Mouse (Mus musculus) layer of hippocampus, adult 9-11 months (tissue): ENCODE measurements around the gene Srpr.
A peak's percentile ranks its signal among the peaks of the same experiment; 100 is the strongest.

ENCODE experiments used
- DNase-seq: peaks from one replicate; pipeline ENCODE4 v3.0.0; 2022

The Srpr gene

DNA sequence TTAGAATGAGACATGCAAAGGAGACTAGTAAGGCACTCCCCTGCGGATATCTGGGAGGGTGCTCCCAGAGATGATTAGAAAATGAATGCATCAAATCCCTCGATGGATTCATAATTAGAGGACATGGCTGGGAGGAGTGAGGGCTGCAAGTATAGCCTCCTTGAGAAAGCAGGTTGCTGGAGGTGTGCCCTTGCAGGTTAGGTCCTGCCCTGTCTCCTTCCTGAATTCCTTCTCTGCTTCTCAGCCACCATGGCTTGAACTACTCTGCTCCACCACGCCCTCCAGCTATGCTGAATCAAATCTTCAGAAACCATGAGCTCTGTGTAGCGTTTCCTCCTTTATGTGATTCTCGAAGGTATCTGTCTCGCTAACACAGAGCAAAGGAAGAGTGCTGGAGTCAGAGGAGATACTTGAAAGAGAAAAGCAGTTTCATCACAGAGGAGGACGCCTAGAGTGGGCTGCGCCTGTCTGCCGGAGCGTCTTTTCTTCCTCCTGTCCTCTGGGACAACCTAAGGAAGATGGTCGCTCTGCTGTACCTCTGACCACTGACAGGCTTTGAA is 6.9 kb upstream of the Srpr start:
- no peak for DNase-seq

DNA sequence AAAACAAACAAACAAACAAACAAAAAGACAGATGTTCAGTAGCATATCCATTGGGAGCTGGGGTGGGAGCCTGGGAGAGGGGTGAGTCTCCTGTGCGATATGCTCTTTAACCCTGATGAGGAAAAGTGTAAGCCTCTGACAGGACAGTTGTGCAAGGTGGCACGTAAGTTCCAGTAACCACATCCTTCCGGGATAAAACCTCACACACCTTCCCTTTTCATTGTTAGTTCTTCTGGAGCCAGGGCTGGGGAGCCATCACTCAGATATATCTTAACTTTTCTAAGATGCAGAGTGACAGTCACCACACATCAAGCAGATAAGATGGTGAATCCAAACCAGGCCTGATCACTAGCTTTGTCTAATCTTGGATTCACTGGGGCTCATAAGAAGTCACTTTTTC is 5.9 kb upstream of the Srpr start:
- DNase-seq, result no peak

DNA sequence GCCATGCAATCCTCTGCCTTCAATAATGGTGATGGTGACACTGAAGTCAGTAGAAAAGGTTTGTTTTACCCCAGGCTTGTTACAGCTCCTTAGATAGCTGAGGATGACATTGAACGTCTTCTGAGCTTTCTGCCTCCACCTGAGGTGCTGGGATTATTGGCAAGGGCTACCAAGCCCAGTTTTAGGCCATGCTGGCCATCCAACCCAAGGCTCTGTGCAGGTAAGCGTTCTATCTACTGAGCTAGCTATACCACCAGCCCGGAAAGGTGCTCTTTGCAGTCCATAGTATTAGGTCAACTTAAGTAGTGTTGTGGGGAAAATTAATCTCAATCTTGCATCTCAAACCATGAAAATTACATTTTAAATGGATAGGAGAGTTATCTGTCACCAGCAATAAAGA is 2.4 kb upstream of the Srpr start:
- no peak for DNase-seq

DNA sequence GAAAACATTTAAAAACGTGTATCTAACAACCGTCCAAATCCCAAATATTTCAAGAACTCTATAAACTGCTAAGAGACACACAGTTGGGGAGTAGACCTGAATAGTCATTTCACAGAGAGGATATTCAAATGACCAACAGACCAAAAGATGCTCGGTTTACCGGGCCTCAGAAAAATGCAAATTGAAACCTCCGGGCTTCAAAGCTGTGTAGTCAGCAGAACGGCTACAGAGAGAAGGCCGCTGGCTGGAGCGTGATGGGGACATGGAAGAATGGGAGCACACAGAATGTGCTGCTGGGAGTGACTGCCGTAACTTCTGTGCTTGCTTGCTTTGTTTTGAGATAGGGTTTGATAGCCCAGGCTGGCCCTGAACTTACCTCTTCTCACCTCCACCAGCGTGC is 1.6 kb upstream of the Srpr start:
- DNase-seq, result no peak

DNA sequence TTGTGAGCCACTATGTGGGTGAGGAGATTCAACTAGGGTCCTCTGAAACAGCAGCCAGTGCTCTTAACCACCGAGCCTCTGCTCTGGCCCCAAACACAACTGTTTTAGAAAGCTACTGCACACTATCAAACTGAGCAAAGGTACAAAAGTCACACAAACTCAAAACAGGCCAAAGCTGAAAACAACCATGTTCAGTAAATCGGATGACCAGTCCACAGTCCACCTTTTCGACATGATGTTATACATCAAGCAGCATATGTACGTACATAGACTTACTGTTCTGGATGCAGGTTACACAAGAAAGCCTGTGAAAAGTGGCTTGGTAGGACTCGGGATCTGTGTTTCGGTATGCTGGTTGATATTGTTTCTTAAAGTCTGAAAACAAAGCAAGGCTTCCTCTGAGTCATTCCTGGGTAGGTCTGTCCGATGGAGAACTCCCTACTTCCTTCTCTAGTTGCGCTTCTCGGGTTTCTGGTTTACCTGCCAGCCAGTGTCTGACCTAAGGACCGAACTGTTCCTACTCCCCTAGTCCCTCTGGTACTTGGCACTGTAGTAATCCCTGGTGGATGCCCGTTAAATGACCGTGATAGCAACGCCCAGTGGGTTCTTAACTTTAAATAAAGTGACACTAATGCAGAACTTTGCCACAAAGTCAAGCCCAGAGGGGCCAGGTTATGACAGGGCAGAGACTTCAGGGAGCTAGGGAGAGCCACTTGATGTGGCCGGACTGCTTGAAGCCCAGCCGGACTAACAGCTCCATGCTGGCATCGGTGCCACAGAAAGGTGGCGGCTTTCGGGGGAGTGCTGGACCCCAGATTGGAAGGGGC is 817 bp upstream of the Srpr start:
- DNase-seq, result no peak

GRCm38 (mm10) chr9:35200529-35201060 is 620 bp downstream of the Srpr start:
- DNase-seq, result no peak

DNA sequence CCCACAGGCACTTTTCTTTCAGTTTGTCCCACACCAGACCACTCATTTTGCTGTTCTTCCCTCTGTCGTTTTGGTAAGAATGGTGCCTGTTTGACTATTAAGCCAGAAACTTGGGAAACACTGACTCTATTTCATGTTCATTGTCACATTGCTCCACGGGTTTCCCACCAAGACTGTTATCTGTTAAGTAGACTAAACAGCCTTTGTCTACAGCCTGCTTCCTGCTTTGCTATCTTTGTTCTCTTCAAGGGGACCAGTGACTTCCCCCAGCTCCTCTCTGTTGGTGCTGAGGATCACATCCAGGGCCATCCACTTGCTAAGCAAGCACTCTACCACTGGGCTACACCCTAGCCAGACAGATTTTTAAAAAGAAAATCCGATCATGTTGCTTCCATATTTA is 3.6 kb downstream of the Srpr start:
- DNase-seq, result no peak

DNA sequence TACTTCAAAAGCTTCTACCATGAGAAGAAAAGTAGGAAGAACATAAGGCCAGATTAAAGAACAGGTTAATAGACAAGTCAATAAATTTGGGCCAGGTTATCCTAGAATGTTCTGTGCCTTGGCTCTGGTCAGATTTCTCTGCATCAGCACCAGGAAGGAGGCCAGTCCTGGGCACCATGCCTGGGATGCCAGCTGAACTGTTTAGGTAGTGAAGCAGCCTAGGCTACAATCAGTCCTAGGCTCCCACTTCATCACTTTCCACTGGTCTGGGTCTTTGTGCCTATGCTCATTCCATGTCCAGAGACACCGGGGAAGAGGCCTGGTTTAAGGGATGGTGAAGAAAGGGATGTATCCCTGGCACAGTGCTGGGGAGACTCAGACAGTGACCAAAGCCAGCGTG is 4.4 kb downstream of the Srpr start:
- no peak for DNase-seq

GRCm38 (mm10) chr9:35210542-35211474 is 10.8 kb downstream of the Srpr start, which contains the start of gene Foxred1:
Gene Foxred1 (minus strand): TSS chr9:35211055.
- peak; percentile 99 for DNase-seq

DNA sequence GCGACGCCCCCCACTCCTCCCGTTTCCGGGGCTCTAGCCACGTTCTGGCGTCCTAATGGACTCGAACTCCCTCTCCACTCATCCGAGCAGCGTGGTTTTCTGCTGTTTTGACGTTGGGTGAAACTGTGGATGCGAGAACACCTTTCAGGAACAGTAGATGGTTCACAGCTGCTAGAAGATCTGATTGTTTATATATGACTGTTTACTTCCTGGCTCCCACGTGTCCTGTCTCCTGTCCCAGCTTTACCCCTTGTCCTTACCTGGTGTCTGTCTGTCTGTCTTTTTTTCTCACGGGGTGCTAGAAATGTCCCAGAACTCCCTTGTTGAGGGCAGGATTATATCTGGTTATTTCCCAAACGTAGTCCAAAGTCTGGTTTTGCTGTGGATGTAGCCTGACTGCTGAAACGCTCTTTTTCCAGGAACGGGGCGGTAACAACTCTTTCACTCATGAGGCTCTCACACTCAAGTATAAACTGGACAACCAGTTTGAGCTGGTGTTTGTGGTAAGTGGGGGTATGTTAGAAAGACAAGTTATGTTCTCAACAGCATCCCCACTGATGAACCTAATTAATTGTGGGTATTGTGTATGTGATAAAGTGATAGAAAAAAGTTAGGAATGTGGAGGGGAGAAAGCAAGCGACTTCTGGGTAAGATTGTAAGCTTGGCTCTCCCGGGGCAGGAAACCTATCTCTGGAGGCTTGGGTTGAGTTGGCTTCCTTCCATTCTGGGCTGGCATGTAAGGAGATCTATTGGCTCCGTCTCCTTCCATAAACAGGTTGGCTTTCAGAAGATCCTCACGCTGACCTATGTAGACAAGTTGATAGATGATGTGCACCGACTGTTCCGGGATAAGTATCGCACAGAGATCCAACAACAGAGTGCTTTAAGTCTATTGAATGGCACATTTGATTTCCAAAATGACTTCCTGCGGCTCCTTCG is 11.9 kb downstream of the Srpr start:
- no peak for DNase-seq

DNA sequence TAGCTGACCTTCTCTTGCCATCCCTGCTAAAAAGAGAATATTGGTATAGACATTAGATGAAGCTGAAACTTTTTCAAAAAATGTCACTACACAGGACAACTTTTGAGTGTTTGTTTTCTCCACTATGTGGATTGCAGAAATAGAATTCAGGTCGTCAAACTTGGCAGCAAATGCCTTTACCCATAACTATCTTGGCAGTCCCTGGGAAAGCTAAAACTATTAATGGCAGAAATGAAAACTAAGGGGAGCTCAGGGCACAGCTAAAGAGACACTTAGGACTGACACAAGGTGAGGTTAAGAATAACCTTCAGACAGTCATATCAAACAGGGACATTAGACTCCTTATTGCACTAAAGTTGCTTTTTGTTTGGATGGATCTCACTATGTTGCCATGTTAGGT is 18.0 kb downstream of the Srpr start:
- DNase-seq, result no peak

DNA sequence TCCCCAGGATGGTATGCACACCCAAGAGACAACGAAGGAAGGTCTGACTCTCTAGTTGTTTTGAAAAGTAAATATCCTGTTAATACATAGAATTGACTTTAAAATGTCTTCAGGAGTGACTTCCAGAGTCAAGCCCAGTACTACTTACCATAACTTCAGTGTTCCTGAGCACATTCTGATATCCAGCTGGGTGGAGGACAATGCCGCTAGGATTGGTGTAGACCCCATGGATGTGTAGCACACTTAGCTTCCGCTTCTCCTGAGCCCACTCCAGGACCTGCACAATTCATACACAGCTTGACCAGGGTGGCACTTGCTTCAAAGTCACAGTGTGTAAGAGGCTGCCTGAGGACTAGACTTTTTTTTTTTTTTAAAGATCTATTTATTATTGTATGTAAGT is 23.5 kb downstream of the Srpr start:
- DNase-seq, result no peak

DNA sequence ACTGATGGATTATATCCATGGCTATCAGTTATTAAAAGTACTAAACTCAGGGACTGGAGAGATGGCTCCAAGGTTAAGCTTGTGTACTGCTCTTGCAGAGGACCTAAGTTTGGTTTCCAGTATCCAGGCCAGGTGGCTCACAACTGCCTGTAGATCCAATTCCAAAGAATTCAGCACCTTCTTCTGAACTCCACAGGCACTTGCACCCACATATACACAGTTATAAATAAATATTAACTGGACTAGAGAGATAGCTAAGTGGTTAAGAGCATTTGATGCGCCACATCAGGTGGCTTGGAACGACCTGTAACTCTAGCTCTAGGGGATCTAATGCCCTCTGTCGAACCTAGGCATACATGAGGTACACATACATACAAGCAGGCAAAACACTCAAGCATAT is 28.7 kb downstream of the Srpr start:
- DNase-seq, result no peak

GRCm38 (mm10) chr9:35235996-35236395 is 36.0 kb downstream of the Srpr start:
- DNase-seq, result no peak

DNA sequence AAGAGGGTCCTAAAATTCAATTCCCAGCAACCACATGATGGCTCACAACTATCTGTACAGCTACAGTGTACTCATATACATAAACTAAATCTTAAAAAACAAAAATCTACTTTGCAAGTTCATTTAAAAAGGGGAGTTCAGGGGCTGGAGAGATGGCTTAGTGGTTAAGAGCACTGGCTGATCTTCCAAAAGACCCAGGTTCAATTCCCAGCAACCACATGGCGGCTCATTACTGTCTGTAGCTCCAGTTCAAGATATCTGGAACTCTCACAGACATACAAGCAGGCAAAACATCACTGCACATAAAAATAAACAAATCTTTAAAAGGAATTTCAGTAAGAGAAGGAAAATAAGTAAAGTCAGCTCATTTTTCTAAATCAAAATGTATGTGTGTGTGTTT is 38.4 kb downstream of the Srpr start:
- no peak for DNase-seq

GRCm38 (mm10) chr9:35238915-35239571 is 39.1 kb downstream of the Srpr start:
- DNase-seq, result no peak

- no peak for DNase-seq
These were observed 39.8 kb downstream of the Srpr start for GRCm38 (mm10) chr9:35239734-35240133.

DNA sequence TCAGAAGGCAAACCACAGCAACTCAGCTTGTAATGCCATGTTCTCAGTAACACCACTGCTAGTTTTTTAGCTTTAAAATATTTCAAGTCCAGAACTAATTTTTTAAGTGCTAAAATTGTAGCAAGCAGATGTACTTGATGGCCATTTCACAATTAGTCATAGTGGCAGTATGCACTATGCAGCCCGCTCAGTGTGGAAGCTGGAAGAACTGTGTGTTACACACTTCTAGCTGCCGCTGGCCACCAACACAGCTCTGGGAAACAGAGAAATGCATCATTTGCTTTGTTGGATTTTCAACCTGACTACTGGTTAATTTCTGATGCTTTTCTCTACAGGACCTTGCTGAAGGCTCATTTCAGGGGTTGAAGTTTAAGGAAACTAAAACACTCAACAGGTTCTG is 47.4 kb downstream of the Srpr start:
- DNase-seq, result no peak

GRCm38 (mm10) chr9:35249476-35249875 is 49.5 kb downstream of the Srpr start:
- no peak for DNase-seq

DNA sequence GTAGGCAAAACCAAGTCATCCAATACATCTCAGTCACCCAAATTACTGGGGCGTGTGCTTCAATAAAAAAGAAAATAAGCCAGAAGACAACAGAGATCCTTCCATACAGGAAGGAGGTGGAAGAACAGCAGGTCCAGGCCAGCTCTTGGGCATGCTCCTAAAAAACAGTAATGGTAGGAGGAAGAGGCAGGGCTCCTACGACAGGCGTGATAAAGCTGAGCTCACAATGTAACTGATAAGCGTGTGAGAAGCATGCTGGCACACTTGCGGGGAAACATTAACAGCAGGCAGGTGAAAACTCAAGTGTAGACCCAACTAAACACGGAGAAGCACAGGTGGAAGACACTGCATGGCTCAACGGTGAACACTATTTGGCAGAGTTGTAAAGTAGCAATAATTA is 57.4 kb downstream of the Srpr start:
- no peak for DNase-seq

DNA sequence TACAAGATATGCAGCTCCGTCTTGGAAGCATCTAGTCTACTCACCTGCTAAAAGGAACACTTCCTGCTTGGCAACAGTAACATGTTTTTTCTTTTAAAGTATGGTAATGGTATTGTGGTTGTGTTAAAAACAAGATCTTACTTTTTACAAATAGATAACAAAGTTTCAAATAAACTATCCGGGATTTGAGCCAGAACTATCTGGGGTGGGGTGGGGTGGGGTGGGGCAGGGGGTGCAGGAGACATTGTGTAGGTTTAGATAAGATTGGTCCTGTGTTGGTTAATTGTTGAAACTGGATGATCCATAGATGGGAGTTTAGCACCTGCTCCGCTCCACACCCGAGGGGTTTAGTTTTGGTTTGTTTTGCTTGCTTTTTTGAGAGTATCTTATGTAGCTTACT is 62.4 kb downstream of the Srpr start:
- no peak for DNase-seq

GRCm38 (mm10) chr9:35263431-35263830 is 63.5 kb downstream of the Srpr start:
- no peak for DNase-seq
